Mouse (Mus musculus): ENCODE measurements at regions not wholly inside any gene's neighbourhood (a gene's known extent, or its start where the extent isn't known, plus 50 kb on each side); places are given as distances from the start of the nearest gene placed in this dataset.

- no peak for DNase-seq (ENCODE audit: extremely low spot score in 1 of 2, low spot score in 1 of 2)
These were observed 120.8 kb upstream of the Zwint start for GRCm38 (mm10) chr10:72533859-72534258.

- no peak for DNase-seq (ENCODE audit: extremely low spot score in 1 of 2, low spot score in 1 of 2)
These were observed 105.1 kb upstream of the Zwint start for GRCm38 (mm10) chr10:72549564-72549963.

- DNase-seq (ENCODE audit: extremely low spot score in 1 of 2, low spot score in 1 of 2): no peak
These were observed 103.1 kb upstream of the Zwint start for GRCm38 (mm10) chr10:72551561-72551960.

GRCm38 (mm10) chr10:72573991-72574652, 80.5 kb upstream of the Zwint start:
- no peak for DNase-seq (ENCODE audit: extremely low spot score in 1 of 2, low spot score in 1 of 2)

- DNase-seq (ENCODE audit: extremely low spot score in 1 of 2, low spot score in 1 of 2): no peak
These were observed 76.9 kb upstream of the Zwint start for GRCm38 (mm10) chr10:72577713-72578112.

- DNase-seq (ENCODE audit: extremely low spot score in 1 of 2, low spot score in 1 of 2): no peak
These were observed 76.1 kb upstream of the Zwint start for GRCm38 (mm10) chr10:72578501-72578900.

GRCm38 (mm10) chr10:72581311-72581710, 73.3 kb upstream of the Zwint start:
- DNase-seq (ENCODE audit: extremely low spot score in 1 of 2, low spot score in 1 of 2): no peak

- DNase-seq (ENCODE audit: extremely low spot score in 1 of 2, low spot score in 1 of 2): no peak
These were observed 66.1 kb upstream of the Zwint start for GRCm38 (mm10) chr10:72588561-72588960.

- DNase-seq (ENCODE audit: extremely low spot score in 1 of 2, low spot score in 1 of 2): no peak
These were observed 61.6 kb upstream of the Zwint start for GRCm38 (mm10) chr10:72593049-72593448.
